Mouse (Mus musculus): ENCODE measurements around the gene Gm43517.

The Gm43517 gene

GRCm38 (mm10) chr12:49384876-49385630 is at the start of gene Gm43517:
Gene Gm43517, plus strand, starts transcription at chr12:49385174.
- no peak for DNase-seq

- no peak for DNase-seq
Measured at GRCm38 (mm10) chr12:49349697-49350096, 35.3 kb upstream of the Gm43517 start.

GRCm38 (mm10) chr12:49368931-49369330 is 16.0 kb upstream of the Gm43517 start:
- DNase-seq, result no peak

GRCm38 (mm10) chr12:49372170-49372569 is 12.8 kb upstream of the Gm43517 start:
- no peak for DNase-seq

- DNase-seq, result no peak
Measured at GRCm38 (mm10) chr12:49373176-49373575, 11.8 kb upstream of the Gm43517 start.

- DNase-seq, result no peak
Measured at GRCm38 (mm10) chr12:49373821-49374605, 11.0 kb upstream of the Gm43517 start.

GRCm38 (mm10) chr12:49374606-49374995 is 10.4 kb upstream of the Gm43517 start:
- DNase-seq, result no peak

- DNase-seq, result no peak
Measured at GRCm38 (mm10) chr12:49375427-49376317, 9.3 kb upstream of the Gm43517 start.

- DNase-seq, result no peak
Measured at GRCm38 (mm10) chr12:49376318-49376992, 8.5 kb upstream of the Gm43517 start.

- no peak for DNase-seq
Measured at GRCm38 (mm10) chr12:49377281-49377970, 7.5 kb upstream of the Gm43517 start.

- no peak for DNase-seq
Measured at GRCm38 (mm10) chr12:49378920-49379319, 6.1 kb upstream of the Gm43517 start.

- DNase-seq, result no peak
Measured at GRCm38 (mm10) chr12:49379446-49379845, 5.5 kb upstream of the Gm43517 start.

GRCm38 (mm10) chr12:49380442-49380841 is 4.5 kb upstream of the Gm43517 start:
- DNase-seq, result no peak

GRCm38 (mm10) chr12:49381031-49381525 is 3.9 kb upstream of the Gm43517 start:
- DNase-seq, result no peak

- no peak for DNase-seq
Measured at GRCm38 (mm10) chr12:49381721-49382365, 3.1 kb upstream of the Gm43517 start.

GRCm38 (mm10) chr12:49382565-49383520 is 2.1 kb upstream of the Gm43517 start, which contains the start of gene Foxg1:
Gene Foxg1, plus strand, starts transcription at chr12:49382660.
- no peak for DNase-seq

GRCm38 (mm10) chr12:49383521-49384133 is 1.3 kb upstream of the Gm43517 start:
- no peak for DNase-seq

- no peak for DNase-seq
Measured at GRCm38 (mm10) chr12:49384295-49384875, 589 bp upstream of the Gm43517 start.

GRCm38 (mm10) chr12:49385631-49385990 is 637 bp downstream of the Gm43517 start:
- no peak for DNase-seq
